Mouse (Mus musculus) adipocyte (in vitro differentiated cells): ENCODE data around the gene Hist1h4f.

Experiments used
- DNase-seq: peaks from one replicate; pipeline ENCODE4 v3.0.0-alpha.2; 2016; ENCODE audit warnings: low spot score

Gene Hist1h4f

DNA sequence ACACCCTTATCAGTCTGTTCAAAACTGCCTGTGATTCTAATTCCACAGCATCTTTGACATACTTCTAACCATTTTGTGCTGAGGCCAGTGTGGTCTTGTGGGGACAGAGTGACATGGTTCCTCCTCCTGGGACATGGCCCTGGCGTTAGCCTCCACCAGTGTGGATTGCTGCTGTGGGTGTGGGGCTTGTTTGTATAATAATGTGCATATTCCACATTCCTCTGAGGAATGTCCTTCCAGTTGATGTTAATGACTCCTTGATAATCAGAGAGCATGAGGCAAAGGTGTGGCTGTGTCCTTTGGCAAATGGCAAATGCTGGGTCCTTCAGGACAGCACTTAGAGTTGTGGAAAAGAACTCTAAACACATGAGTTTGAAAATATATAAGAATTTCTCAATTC, 37.9 kb downstream of the Hist1h4f start:
- DNase-seq: no peak

DNA sequence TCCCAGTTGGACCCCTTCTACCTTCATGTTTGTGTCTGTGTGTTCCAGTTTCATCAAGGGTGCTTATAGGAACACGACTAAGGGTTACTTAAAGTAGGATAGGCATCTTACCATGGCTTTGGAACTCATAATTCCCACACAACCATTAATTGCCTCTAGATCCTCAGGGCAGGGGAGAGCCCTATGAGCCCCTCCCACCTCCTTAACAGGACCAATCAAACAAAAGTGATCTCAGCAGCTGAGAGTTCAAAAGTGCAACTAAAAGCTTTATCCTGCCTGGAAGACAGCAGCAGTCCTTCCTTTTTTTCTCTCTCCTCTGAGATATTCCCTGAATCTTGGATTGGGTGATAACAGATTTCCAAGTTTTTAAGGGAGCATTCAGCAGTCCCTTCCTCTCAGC, 41.3 kb downstream of the Hist1h4f start:
- no peak for DNase-seq

DNA sequence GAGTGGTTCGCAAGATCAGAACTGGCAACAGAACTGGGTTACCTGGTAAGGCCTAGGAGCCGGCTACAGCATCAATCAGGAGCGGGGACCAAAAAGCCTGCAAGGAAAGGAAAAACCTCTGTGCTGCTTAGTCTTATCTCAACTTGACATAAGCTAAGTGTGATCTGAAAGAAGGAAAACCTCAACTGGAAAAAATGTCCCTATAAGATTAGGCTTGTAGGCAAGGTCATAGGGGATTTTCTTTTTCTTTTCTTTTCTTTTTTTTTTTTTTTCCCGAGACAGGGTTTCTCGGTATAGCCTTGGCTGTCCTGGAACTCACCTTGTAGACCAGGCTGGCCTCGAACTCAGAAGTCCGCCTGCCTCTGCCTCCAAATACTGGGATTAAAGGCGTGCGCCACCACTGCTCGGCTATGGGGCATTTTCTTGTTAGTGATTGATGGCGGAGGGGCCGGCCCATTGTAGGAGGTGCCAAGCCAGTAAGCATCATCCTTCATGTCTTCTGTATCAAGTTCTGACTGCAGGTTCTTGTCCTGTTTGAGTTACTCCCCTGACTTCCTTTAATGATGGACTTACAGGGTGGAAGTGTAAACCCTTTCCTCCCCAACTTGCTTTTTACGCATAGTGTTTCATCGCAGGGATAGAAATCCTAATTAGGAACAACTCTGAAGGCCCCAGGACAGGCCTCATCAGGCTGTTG, 44.5 kb downstream of the Hist1h4f start:
- DNase-seq: no peak

DNA sequence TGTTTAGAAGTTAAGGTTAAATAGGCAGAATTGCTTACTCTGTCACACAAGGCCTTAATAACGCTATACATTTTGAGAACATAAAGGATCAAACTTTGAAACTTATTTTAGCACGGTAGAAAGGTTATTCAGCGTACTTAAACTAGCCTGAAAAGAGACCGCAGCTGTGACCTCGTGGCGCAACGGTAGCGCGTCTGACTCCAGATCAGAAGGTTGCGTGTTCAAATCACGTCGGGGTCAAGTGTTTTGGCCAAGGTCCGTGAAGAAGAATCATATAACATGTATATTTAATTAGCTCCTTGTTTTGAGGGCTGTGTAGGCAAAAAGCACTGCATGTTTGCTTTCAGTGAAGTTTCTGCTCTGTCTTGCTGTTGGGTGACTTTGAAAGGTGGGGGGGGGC, 45.1 kb downstream of the Hist1h4f start:
- DNase-seq: peak; percentile 59

DNA sequence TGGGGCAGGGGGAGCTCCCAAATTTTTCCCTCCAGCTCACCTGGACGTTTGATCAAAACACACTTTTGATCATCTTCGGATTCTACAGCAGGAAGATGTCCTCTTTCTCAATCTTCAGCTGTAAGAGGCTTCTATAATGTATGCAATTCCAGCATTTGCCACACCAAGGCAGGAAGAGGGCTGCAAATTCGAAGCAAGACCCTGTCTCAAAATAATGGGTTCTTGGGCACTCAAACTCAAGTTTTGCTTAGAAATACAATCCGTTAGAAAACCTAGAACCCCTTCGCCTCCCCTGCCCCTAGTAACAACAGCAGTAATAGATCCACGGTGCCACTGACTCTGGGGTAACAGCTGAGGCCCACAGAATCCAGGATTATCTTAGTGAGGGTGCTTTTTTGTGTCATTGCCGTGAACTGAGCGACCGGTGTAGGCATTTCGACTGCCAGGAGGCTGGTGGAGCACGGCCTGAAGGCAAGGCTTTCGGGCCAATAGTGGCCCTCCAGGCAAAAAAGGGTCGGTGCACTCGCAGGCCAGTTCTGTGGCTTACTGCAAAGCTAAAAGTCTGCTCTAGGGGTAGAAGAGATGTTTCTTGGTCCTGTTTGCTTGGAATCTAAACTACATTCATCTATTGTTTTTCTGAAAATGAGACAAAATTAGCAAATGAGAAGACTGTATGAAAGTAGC, 45.6 kb downstream of the Hist1h4f start:
- no peak for DNase-seq

DNA sequence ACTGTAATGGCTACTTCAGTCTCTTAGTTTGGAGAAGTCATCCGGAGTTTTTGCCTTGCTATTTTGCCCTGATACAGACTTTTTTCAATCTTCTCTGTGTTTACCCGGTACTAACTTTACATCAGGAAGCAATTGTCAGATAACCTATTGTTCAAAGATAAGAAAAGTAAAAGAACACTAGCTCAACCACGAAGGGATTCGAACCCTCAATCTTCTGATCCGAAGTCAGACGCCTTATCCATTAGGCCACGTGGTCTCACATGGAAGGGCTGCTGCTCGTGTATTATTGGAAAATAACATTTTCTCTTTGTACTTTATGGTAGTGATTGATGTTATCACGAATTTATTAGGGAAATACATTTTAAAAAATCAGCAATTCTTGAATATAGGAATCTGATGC, 47.7 kb downstream of the Hist1h4f start:
- DNase-seq: peak; percentile 43

DNA sequence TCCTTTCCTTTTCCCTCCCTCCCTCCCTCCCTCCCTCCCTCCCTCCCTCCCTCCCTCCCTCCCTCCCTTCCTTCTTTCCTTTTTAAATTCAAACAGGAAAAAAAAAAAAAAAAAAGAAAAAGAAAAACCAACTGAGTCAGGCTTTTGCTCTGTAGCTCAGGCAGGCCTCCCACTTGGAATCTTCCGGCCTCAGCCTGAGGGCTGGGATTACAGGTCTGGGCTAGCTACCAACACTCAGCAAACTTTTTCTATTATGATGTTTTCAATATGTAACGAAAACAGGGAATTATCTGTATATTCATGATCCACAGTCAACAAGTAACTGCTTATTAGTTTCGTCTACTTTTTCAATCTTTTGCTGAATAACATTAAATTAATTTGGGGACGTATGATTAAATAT, 48.5 kb downstream of the Hist1h4f start:
- no peak for DNase-seq

DNA sequence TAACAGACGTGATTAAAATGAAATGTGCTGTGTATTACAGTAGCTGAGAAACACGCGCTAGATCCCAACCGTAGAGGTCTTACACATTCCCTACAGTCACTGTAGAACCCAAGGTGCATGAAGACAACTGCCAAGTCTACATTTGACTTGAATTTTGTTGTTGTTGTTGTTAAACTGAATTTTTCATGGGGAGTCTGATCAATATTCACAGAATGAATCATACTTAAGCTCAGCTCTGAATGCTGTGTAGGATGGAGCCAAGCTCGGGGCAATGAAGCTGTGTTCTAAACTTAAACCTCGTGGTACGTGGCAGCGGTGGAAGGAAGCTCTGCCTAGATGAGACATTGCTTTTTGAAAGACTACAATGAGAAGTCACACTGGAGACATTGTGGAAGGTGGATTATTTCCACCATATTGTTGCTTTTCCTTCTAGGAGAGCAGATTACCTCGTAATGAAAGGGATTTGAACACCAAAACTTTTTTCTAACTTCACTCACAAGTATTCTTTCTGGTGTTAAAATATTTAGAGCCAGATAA, 49.3 kb downstream of the Hist1h4f start:
- no peak for DNase-seq

DNA sequence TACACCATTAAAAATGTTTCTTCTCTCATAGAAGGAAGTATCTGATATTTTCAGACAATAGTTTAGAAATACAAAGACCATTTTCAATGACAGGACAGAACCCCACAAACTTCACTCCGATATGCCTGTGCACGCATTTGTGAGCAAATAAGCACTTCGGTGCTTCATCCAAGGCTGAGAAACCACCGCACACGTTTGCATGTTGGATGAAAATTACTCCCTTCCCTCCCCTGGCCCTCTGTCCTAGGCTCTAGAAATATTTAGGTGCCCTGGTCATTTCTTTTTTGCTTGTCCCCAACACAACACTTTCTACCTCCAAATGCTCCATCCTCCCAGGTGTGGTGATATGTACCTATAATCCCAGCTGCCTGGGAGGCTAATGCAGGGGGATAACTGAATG, 49.9 kb downstream of the Hist1h4f start:
- DNase-seq: no peak
